ENCODE assay signal across 23 mouse cellular contexts in the genomic region with DNA sequence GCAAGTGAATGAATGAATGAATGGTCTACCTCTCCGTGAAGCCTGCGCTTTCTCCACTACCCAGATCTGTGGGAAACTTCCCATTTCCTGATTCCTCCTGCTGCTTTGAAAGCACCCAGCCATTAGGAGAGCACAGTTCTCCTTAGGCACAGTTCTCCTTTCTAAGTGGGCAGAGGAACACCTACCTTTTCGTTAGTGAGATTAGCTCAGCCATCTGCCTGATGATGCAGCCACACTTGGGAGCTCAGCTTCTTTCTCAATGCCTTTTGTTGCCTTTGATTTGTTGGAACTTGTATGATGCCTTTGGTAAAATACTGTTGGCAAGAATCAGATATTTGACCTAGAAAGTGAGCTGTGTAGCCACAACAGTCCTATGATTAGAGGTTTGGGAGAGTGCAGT.
A peak's percentile ranks its signal among the peaks of the same experiment; 100 is the strongest.
DNase-seq lines count a peak whose midpoint lies in the region; ATAC-seq and TF ChIP-seq lines count a peak whose summit lies in the region.
"Had no signal": no experiment of that assay in that cellular context is flagged by ENCODE, and none has a peak within 500 bp of the region (broad histone marks: within the 10 kb centered on the region; RNA-seq: fewer than 3 reads in every experiment).

No protein-coding gene starts in this region.

- no peaks in the 10 kb centered on the region for H3K36me3 ChIP-seq in stomach, postnatal 0 days (ENCODE audit: control insufficient read depth, insufficient read depth, low read length)
- H3K36me3 ChIP-seq: embryonic facial prominence, embryonic 12.5 days; forebrain, embryonic 12.5 days; heart, embryonic 13.5 days; hindbrain, embryonic 12.5 days had no signal

- no peaks in the 10 kb centered on the region for H3K9me3 ChIP-seq in stomach, postnatal 0 days (ENCODE audit: control insufficient read depth, low read length)
- H3K9me3 ChIP-seq: embryonic facial prominence, embryonic 12.5 days; forebrain, embryonic 12.5 days; heart, embryonic 13.5 days; hindbrain, embryonic 12.5 days had no signal

- H3K27me3 ChIP-seq in stomach, postnatal 0 days (ENCODE audit: control insufficient read depth, insufficient read depth, low read length): no peaks in the 10 kb centered on the region
- H3K27me3 ChIP-seq: CH12.LX; embryonic facial prominence, embryonic 12.5 days; forebrain, embryonic 12.5 days; heart, embryonic 13.5 days; hindbrain, embryonic 12.5 days had no signal

- no peak for TF ChIP-seq CTCF in layer of hippocampus, adult 2 months (conservative IDR thresholded peaks at IDR 0.05)
- no peak for TF ChIP-seq CTCF in cortical plate, adult 2 months (IDR thresholded peaks at IDR 0.05; ENCODE audit: extremely low read depth, insufficient read depth, low read length)
- no peak for TF ChIP-seq CTCF in stomach, postnatal 0 days (IDR thresholded peaks at IDR 0.05; ENCODE audit: low read depth)

- 62% methylated on average over 3 of the region's 3 CpGs for WGBS in stomach, postnatal 0 days

- no peak overlapping the region for H3K4me2 ChIP-seq in stomach, postnatal 0 days (replicated peaks; ENCODE audit: low read depth)
- H3K4me2 ChIP-seq: embryonic facial prominence, embryonic 12.5 days; forebrain, embryonic 12.5 days; heart, embryonic 13.5 days; hindbrain, embryonic 12.5 days had no signal

- no peak overlapping the region for H3K4me3 ChIP-seq in layer of hippocampus, adult 2 months
- no peak overlapping the region for H3K4me3 ChIP-seq in cortical plate, adult 2 months (ENCODE audit: insufficient read depth, low read length)
- H3K4me3 ChIP-seq in stomach, postnatal 0 days (ENCODE audit: low read depth, low read length): no peak overlapping the region
- H3K4me3 ChIP-seq: embryonic facial prominence, embryonic 12.5 days; forebrain, embryonic 12.5 days; heart, adult 2 months; heart, embryonic 13.5 days; hindbrain, embryonic 12.5 days had no signal

- no peak overlapping the region for H3K9ac ChIP-seq in stomach, postnatal 0 days (ENCODE audit: low read length)
- H3K9ac ChIP-seq: embryonic facial prominence, embryonic 12.5 days; forebrain, embryonic 12.5 days; heart, embryonic 13.5 days; hindbrain, embryonic 12.5 days had no signal

- H3K4me1 ChIP-seq in cortical plate, adult 2 months (ENCODE audit: control insufficient read depth, insufficient read depth, low read length): peaks cover 24% of the 10 kb centered on the region
- peaks cover 8% of the 10 kb centered on the region for H3K4me1 ChIP-seq in stomach, postnatal 0 days (replicated peaks; ENCODE audit: control insufficient read depth, insufficient read depth)

- DNase-seq in layer of hippocampus, adult 2 months (ENCODE audit: low spot score in 2 of 2): peak in 1 of 2 experiments; percentile 32
- no peak for DNase-seq in layer of hippocampus, adult 8-10 months (ENCODE audit: low spot score in 2 of 2)
- DNase-seq in right cerebral cortex, adult 18-20 months: peak; percentile 53
- no peak for DNase-seq in right cerebral cortex, postnatal 10 days (ENCODE audit: low spot score in 2 of 2)
- no peak for DNase-seq in stomach, postnatal 0 days (ENCODE audit: low spot score)
- no peak for DNase-seq in kidney, adult 11 months
- DNase-seq in heart, adult 8-10 months (ENCODE audit: low spot score): no peak
- DNase-seq: adrenal gland, adult 2 months; adrenal gland, postnatal 25 days; cerebellum, adult 8-10 months; cerebellum, postnatal 14 days; gastrocnemius, postnatal 10 days; heart, adult 2 months; heart, postnatal 36 days had no signal

- ATAC-seq in stomach, postnatal 0 days (ENCODE audit: low FRiP score, low TSS enrichment): no peak
- ATAC-seq: forebrain, embryonic 16.5 days; hindbrain, embryonic 16.5 days; inflammation-experienced regulatory T-cells, adult 6 months had no signal

- H3K27ac ChIP-seq in layer of hippocampus, adult 2 months: 0 out of 2 replicates have a peak overlapping the region, but pooled peaks have one; percentile 1
- H3K27ac ChIP-seq in cortical plate, adult 2 months (ENCODE audit: insufficient read depth, low read length): 0 out of 2 replicates have a peak overlapping the region, but pooled peaks have one; percentile 14
- H3K27ac ChIP-seq in stomach, postnatal 0 days (replicated peaks): peak overlapping the region; percentile 5; the same call in 1 of the 2 replicates
- H3K27ac ChIP-seq: embryonic facial prominence, embryonic 12.5 days; forebrain, embryonic 12.5 days; heart, adult 2 months; heart, embryonic 13.5 days; hindbrain, embryonic 12.5 days had no signal

- TF ChIP-seq EP300 in stomach, postnatal 0 days (optimal IDR thresholded peaks at IDR 0.05): no peak

- TF ChIP-seq POLR2A in cortical plate, adult 2 months (IDR thresholded peaks at IDR 0.05; ENCODE audit: extremely low read depth, insufficient read depth, low read length): no peak
